Mouse (Mus musculus): ENCODE measurements around the gene 7530416G11Rik.

Gene 7530416G11Rik

GRCm38 (mm10) chr15:85503127-85503526 lies at the start of gene 7530416G11Rik:
7530416G11Rik (minus strand) TSS chr15:85503227.
- DNase-seq = no peak

- DNase-seq = no peak
These were observed 43.5 kb upstream of the 7530416G11Rik start for GRCm38 (mm10) chr15:85546500-85546899.

GRCm38 (mm10) chr15:85545369-85545768 lies 42.3 kb upstream of the 7530416G11Rik start:
- DNase-seq = no peak

GRCm38 (mm10) chr15:85538170-85538569 lies 35.1 kb upstream of the 7530416G11Rik start:
- DNase-seq = no peak

GRCm38 (mm10) chr15:85537151-85537550 lies 34.1 kb upstream of the 7530416G11Rik start:
- DNase-seq = no peak

GRCm38 (mm10) chr15:85534646-85535045 lies 31.6 kb upstream of the 7530416G11Rik start:
- no peak for DNase-seq

GRCm38 (mm10) chr15:85534215-85534614 lies 31.2 kb upstream of the 7530416G11Rik start:
- no peak for DNase-seq

GRCm38 (mm10) chr15:85532063-85532462 lies 29.0 kb upstream of the 7530416G11Rik start:
- DNase-seq = no peak

- no peak for DNase-seq
These were observed 26.9 kb upstream of the 7530416G11Rik start for GRCm38 (mm10) chr15:85529911-85530310.

GRCm38 (mm10) chr15:85524404-85524950 lies 21.4 kb upstream of the 7530416G11Rik start:
- no peak for DNase-seq

- peak; percentile 19 for DNase-seq
These were observed 20.4 kb upstream of the 7530416G11Rik start for GRCm38 (mm10) chr15:85523173-85523991.

- DNase-seq = no peak
These were observed 16.4 kb upstream of the 7530416G11Rik start for GRCm38 (mm10) chr15:85519438-85519837.

GRCm38 (mm10) chr15:85507370-85508014 lies 4.5 kb upstream of the 7530416G11Rik start:
- DNase-seq = no peak

GRCm38 (mm10) chr15:85506680-85507079 lies 3.7 kb upstream of the 7530416G11Rik start:
- DNase-seq = no peak

- DNase-seq = no peak
These were observed 2.3 kb upstream of the 7530416G11Rik start for GRCm38 (mm10) chr15:85505118-85505925.

- no peak for DNase-seq
These were observed 2.8 kb downstream of the 7530416G11Rik start for GRCm38 (mm10) chr15:85500267-85500666.

- no peak for DNase-seq
These were observed 5.0 kb downstream of the 7530416G11Rik start for GRCm38 (mm10) chr15:85497981-85498475.

- DNase-seq = no peak
These were observed 5.5 kb downstream of the 7530416G11Rik start for GRCm38 (mm10) chr15:85497548-85497947.

GRCm38 (mm10) chr15:85494163-85494621 lies 8.8 kb downstream of the 7530416G11Rik start:
- no peak for DNase-seq

GRCm38 (mm10) chr15:85489751-85490150 lies 13.3 kb downstream of the 7530416G11Rik start:
- no peak for DNase-seq

GRCm38 (mm10) chr15:85488900-85489299 lies 14.1 kb downstream of the 7530416G11Rik start:
- DNase-seq = no peak

- peak; percentile 14 for DNase-seq
These were observed 22.4 kb downstream of the 7530416G11Rik start for GRCm38 (mm10) chr15:85480630-85481029.

GRCm38 (mm10) chr15:85479919-85480318 lies 23.1 kb downstream of the 7530416G11Rik start:
- no peak for DNase-seq

All from liver (tissue).